Mouse (Mus musculus): ENCODE data around the gene Lrrc36.

The Lrrc36 gene

GRCm38 (mm10) chr8:105469041-105469695 lies 55.8 kb downstream of the Lrrc36 start:
- no peak for TF ChIP-seq GATA4 (IDR thresholded peaks at IDR 0.05; ENCODE audit: insufficient replicate concordance, low read length)

GRCm38 (mm10) chr8:105469816-105470215 lies 56.4 kb downstream of the Lrrc36 start:
- no peak for TF ChIP-seq GATA4 (IDR thresholded peaks at IDR 0.05; ENCODE audit: insufficient replicate concordance, low read length)

- TF ChIP-seq GATA4 (IDR thresholded peaks at IDR 0.05; ENCODE audit: insufficient replicate concordance, low read length) = no peak
These were observed 56.9 kb downstream of the Lrrc36 start for GRCm38 (mm10) chr8:105470262-105470661.

- no peak for TF ChIP-seq GATA4 (IDR thresholded peaks at IDR 0.05; ENCODE audit: insufficient replicate concordance, low read length)
These were observed 57.4 kb downstream of the Lrrc36 start for GRCm38 (mm10) chr8:105470681-105471313.

GRCm38 (mm10) chr8:105471314-105472015 lies 58.1 kb downstream of the Lrrc36 start, which contains the start of gene Tppp3:
Tppp3 (minus strand) TSS chr8:105471526.
- peak; percentile 55; the same call in 1 of the 2 replicates for TF ChIP-seq GATA4 (IDR thresholded peaks at IDR 0.05; ENCODE audit: insufficient replicate concordance, low read length)

- TF ChIP-seq GATA4 (IDR thresholded peaks at IDR 0.05; ENCODE audit: insufficient replicate concordance, low read length) = no peak
These were observed 59.1 kb downstream of the Lrrc36 start for GRCm38 (mm10) chr8:105472414-105472932.

- no peak for TF ChIP-seq GATA4 (IDR thresholded peaks at IDR 0.05; ENCODE audit: insufficient replicate concordance, low read length)
These were observed 59.6 kb downstream of the Lrrc36 start for GRCm38 (mm10) chr8:105472983-105473382.

GRCm38 (mm10) chr8:105473816-105474606 lies 60.6 kb downstream of the Lrrc36 start:
- no peak for TF ChIP-seq GATA4 (IDR thresholded peaks at IDR 0.05; ENCODE audit: insufficient replicate concordance, low read length)

GRCm38 (mm10) chr8:105474680-105475079 lies 61.3 kb downstream of the Lrrc36 start:
- TF ChIP-seq GATA4 (IDR thresholded peaks at IDR 0.05; ENCODE audit: insufficient replicate concordance, low read length) = no peak

- TF ChIP-seq GATA4 (IDR thresholded peaks at IDR 0.05; ENCODE audit: insufficient replicate concordance, low read length) = no peak
These were observed 61.9 kb downstream of the Lrrc36 start for GRCm38 (mm10) chr8:105475254-105475653.

- no peak for TF ChIP-seq GATA4 (IDR thresholded peaks at IDR 0.05; ENCODE audit: insufficient replicate concordance, low read length)
These were observed 62.4 kb downstream of the Lrrc36 start for GRCm38 (mm10) chr8:105475742-105476141.

- no peak for TF ChIP-seq GATA4 (IDR thresholded peaks at IDR 0.05; ENCODE audit: insufficient replicate concordance, low read length)
These were observed 62.8 kb downstream of the Lrrc36 start for GRCm38 (mm10) chr8:105476161-105476560.

- no peak for TF ChIP-seq GATA4 (IDR thresholded peaks at IDR 0.05; ENCODE audit: insufficient replicate concordance, low read length)
These were observed 63.5 kb downstream of the Lrrc36 start for GRCm38 (mm10) chr8:105476628-105477413.

- TF ChIP-seq GATA4 (IDR thresholded peaks at IDR 0.05; ENCODE audit: insufficient replicate concordance, low read length) = no peak
These were observed 64.4 kb downstream of the Lrrc36 start for GRCm38 (mm10) chr8:105477792-105478191.
